Mouse (Mus musculus) limb, embryonic 12.5 days (tissue): ENCODE measurements around the gene Rab3gap1. TPM values are rescaled to one million over a fixed set of nuclear protein-coding genes. Genes with fewer than 3 reads are reported as not detected.
"Not testable (repeated sequence)": the region's sequence is repeated elsewhere in the genome, so short reads cannot be mapped to it uniquely, and the experiment has no call there.

Source experiments
- ATAC-seq: fragments of 200-750 bp; cut with Nextera tagmentation; 2 replicates; pipeline ENCODE4 v1.8.0; 2017; ENCODE audit warnings: low read depth, moderate TSS enrichment; ENCODE audit not compliant: insufficient number of reproducible peaks, insufficient read depth, low FRiP score, low TSS enrichment
- H3K27ac ChIP-seq: fragments of 300-500 bp; sonication (generic); 2 replicates; pipeline ENCODE4 v1.5.1; 2016; ENCODE audit warnings: mild to moderate bottlenecking, moderate library complexity
- H3K27me3 ChIP-seq: fragments of 300-500 bp; sonication (generic); 2 replicates; pipeline ENCODE4 v1.6.1; 2016; ENCODE audit warnings: mild to moderate bottlenecking, moderate library complexity
- H3K36me3 ChIP-seq: fragments of 300-500 bp; sonication (generic); 2 replicates; pipeline ENCODE4 v1.6.1; 2016; ENCODE audit warnings: mild to moderate bottlenecking, moderate library complexity
- H3K4me1 ChIP-seq: fragments of 300-500 bp; sonication (generic); replicated peaks from 2 replicates; pipeline ENCODE4 v1.6.1; 2016
- H3K4me2 ChIP-seq: fragments of 300-500 bp; sonication (generic); 2 replicates; pipeline ENCODE4 v1.6.1; 2016; ENCODE audit warnings: mild to moderate bottlenecking, moderate library complexity
- H3K4me3 ChIP-seq: fragments of 300-500 bp; sonication (generic); replicated peaks from 2 replicates; pipeline ENCODE4 v1.5.1; 2016; ENCODE audit warnings: mild to moderate bottlenecking
- H3K9ac ChIP-seq: fragments of 300-500 bp; sonication (generic); replicated peaks from 2 replicates; pipeline ENCODE4 v1.6.1; 2016; ENCODE audit warnings: mild to moderate bottlenecking, moderate library complexity
- H3K9me3 ChIP-seq: fragments of 300-500 bp; sonication (generic); 2 replicates; pipeline ENCODE4 v1.6.1; 2016; ENCODE audit warnings: mild to moderate bottlenecking, moderate library complexity
- whole genome bisulfite sequencing: fragments of 180-500 bp; shearing (Covaris S2); methylation state at CpG from one replicate; pipeline ENCODE4 v1.1.7; 2016; 5-methylcytosine and 5-hydroxymethylcytosine counted together
- polyA plus RNA-seq: library from polyadenylated mRNA; unstranded; fragments of >200 nt; fragmentation: Nextera tagmentation; extraction: Ambion mirVana; gene quantifications from 2 replicates; pipeline ENCODE4 v1.2.1, GENCODE M21; 2016

Rab3gap1 gene
- polyA plus RNA-seq, 1 experiment from 2014 or later = 23.7 TPM

GRCm38 (mm10) chr1:127933405-127933804 is 64.8 kb downstream of the Rab3gap1 start:
- H3K9ac ChIP-seq = no peak overlapping the region
- H3K36me3 ChIP-seq = peaks cover 76% of the 10 kb centered on the region
- H3K27me3 ChIP-seq = no peaks in the 10 kb centered on the region
- ATAC-seq = no peak
- no peak overlapping the region for H3K4me3 ChIP-seq
- H3K4me1 ChIP-seq = no peaks in the 10 kb centered on the region
- WGBS = 92% methylated on average over 2 of the region's 2 CpGs
- H3K27ac ChIP-seq = no peak overlapping the region
- no peaks in the 10 kb centered on the region for H3K9me3 ChIP-seq
- no peak overlapping the region for H3K4me2 ChIP-seq

- WGBS = 95% methylated on average over 5 of the region's 5 CpGs
Measured at GRCm38 (mm10) chr1:127934322-127934721, 65.7 kb downstream of the Rab3gap1 start.

GRCm38 (mm10) chr1:127937277-127937676 is 68.7 kb downstream of the Rab3gap1 start:
- 76% methylated on average over 8 of the region's 8 CpGs for WGBS
- Histone ChIP-seq H3K4me3 (no peak overlapping the region), H3K4me1 (no peaks in the 10 kb centered on the region), H3K4me2 (no peak overlapping the region), H3K9ac (no peak overlapping the region), H3K27me3 (no peaks in the 10 kb centered on the region), H3K9me3 (no peaks in the 10 kb centered on the region; the same call in 1 of the 2 replicates), H3K27ac (no peak overlapping the region), H3K36me3 (peaks cover 87% of the 10 kb centered on the region)
- ATAC-seq = no peak

More at GRCm38 (mm10) chr1:127934322-127934721, 65.7 kb downstream of the Rab3gap1 start:
- Histone ChIP-seq H3K27me3 (no peaks in the 10 kb centered on the region), H3K4me3 (no peak overlapping the region), H3K27ac (no peak overlapping the region), H3K4me2 (no peak overlapping the region), H3K36me3 (peaks cover 80% of the 10 kb centered on the region), H3K4me1 (no peaks in the 10 kb centered on the region), H3K9me3 (no peaks in the 10 kb centered on the region; the same call in 1 of the 2 replicates), H3K9ac (no peak overlapping the region)
- no peak for ATAC-seq

- Histone ChIP-seq H3K9me3 (no peaks in the 10 kb centered on the region; the same call in 1 of the 2 replicates), H3K36me3 (peaks cover 78% of the 10 kb centered on the region), H3K9ac (no peak overlapping the region), H3K4me2 (no peak overlapping the region), H3K4me1 (no peaks in the 10 kb centered on the region), H3K4me3 (no peak overlapping the region), H3K27ac (no peak overlapping the region), H3K27me3 (no peaks in the 10 kb centered on the region)
- no peak for ATAC-seq
- 92% methylated on average over 10 of the region's 10 CpGs for WGBS
Measured at GRCm38 (mm10) chr1:127942231-127942630, 73.7 kb downstream of the Rab3gap1 start.

GRCm38 (mm10) chr1:127943516-127943915 is 74.9 kb downstream of the Rab3gap1 start:
- ATAC-seq = no peak
- no peak overlapping the region for H3K9ac ChIP-seq
- no peak overlapping the region for H3K27ac ChIP-seq
- peaks cover 65% of the 10 kb centered on the region for H3K36me3 ChIP-seq
- no peaks in the 10 kb centered on the region for H3K4me1 ChIP-seq
- no peaks in the 10 kb centered on the region for H3K27me3 ChIP-seq
- H3K4me3 ChIP-seq = no peak overlapping the region
- peaks cover 6% of the 10 kb centered on the region; the same call in 1 of the 2 replicates for H3K9me3 ChIP-seq
- H3K4me2 ChIP-seq = no peak overlapping the region
- WGBS = 88% methylated on average over 6 of the region's 6 CpGs

- Histone ChIP-seq H3K27me3 (no peaks in the 10 kb centered on the region), H3K36me3 (peaks cover 41% of the 10 kb centered on the region), H3K4me2 (no peak overlapping the region), H3K4me3 (no peak overlapping the region), H3K4me1 (no peaks in the 10 kb centered on the region), H3K9me3 (peaks cover 6% of the 10 kb centered on the region; the same call in 1 of the 2 replicates), H3K9ac (no peak overlapping the region), H3K27ac (no peak overlapping the region)
- WGBS = 92% methylated on average over 3 of the region's 3 CpGs
- ATAC-seq = no peak
Measured at GRCm38 (mm10) chr1:127945696-127946575, 77.4 kb downstream of the Rab3gap1 start.

- 91% methylated on average over 5 of the region's 5 CpGs for WGBS
- peaks cover 37% of the 10 kb centered on the region for H3K36me3 ChIP-seq
- ATAC-seq = no peak
- H3K4me1 ChIP-seq = no peaks in the 10 kb centered on the region
- peaks cover 6% of the 10 kb centered on the region; the same call in 1 of the 2 replicates for H3K9me3 ChIP-seq
- H3K4me2 ChIP-seq = no peak overlapping the region
- no peak overlapping the region for H3K4me3 ChIP-seq
- no peak overlapping the region for H3K27ac ChIP-seq
- no peak overlapping the region for H3K9ac ChIP-seq
- H3K27me3 ChIP-seq = no peaks in the 10 kb centered on the region
Measured at GRCm38 (mm10) chr1:127946615-127947249, 78.2 kb downstream of the Rab3gap1 start.

GRCm38 (mm10) chr1:127948748-127949147 is 80.2 kb downstream of the Rab3gap1 start:
- Histone ChIP-seq H3K4me3 (no peak overlapping the region), H3K27me3 (no peaks in the 10 kb centered on the region), H3K4me1 (no peaks in the 10 kb centered on the region), H3K36me3 (peaks cover 30% of the 10 kb centered on the region), H3K27ac (no peak overlapping the region), H3K9me3 (peaks cover 6% of the 10 kb centered on the region; the same call in 1 of the 2 replicates), H3K9ac (no peak overlapping the region), H3K4me2 (no peak overlapping the region)
- no peak for ATAC-seq
- WGBS = 90% methylated on average over 5 of the region's 5 CpGs

- Histone ChIP-seq H3K4me2 (no peak overlapping the region), H3K9me3 (peaks cover 6% of the 10 kb centered on the region; the same call in 1 of the 2 replicates), H3K27me3 (no peaks in the 10 kb centered on the region), H3K4me3 (no peak overlapping the region), H3K4me1 (no peaks in the 10 kb centered on the region), H3K9ac (no peak overlapping the region), H3K36me3 (peaks cover 19% of the 10 kb centered on the region), H3K27ac (no peak overlapping the region)
- WGBS = 88% methylated on average over 4 of the region's 4 CpGs
- no peak for ATAC-seq
Measured at GRCm38 (mm10) chr1:127952276-127952675, 83.7 kb downstream of the Rab3gap1 start.

GRCm38 (mm10) chr1:127954198-127954597 is 85.6 kb downstream of the Rab3gap1 start:
- WGBS = 84% methylated on average over 4 of the region's 4 CpGs
- peaks cover 19% of the 10 kb centered on the region; the same call in 1 of the 2 replicates for H3K36me3 ChIP-seq
- H3K4me3 ChIP-seq, H3K9me3 ChIP-seq, H3K4me1 ChIP-seq, H3K4me2 ChIP-seq, H3K27ac ChIP-seq, H3K9ac ChIP-seq, H3K27me3 ChIP-seq, ATAC-seq: not testable (repeated sequence)

GRCm38 (mm10) chr1:127954800-127955199 is 86.2 kb downstream of the Rab3gap1 start:
- no peak overlapping the region for H3K4me2 ChIP-seq
- H3K9me3 ChIP-seq = no peaks in the 10 kb centered on the region
- H3K27me3 ChIP-seq = no peaks in the 10 kb centered on the region
- peaks cover 19% of the 10 kb centered on the region; the same call in 1 of the 2 replicates for H3K36me3 ChIP-seq
- no peak overlapping the region for H3K4me3 ChIP-seq
- H3K4me1 ChIP-seq = 0 out of 2 replicates have a peak, but pooled peaks cover 3% of the 10 kb centered on the region
- no peak for ATAC-seq
- WGBS = 77% methylated on average over 4 of the region's 4 CpGs
- no peak overlapping the region for H3K27ac ChIP-seq
- no peak overlapping the region for H3K9ac ChIP-seq
